Mouse (Mus musculus) testis, adult 2 months (tissue): Measurements from ENCODE around the gene Mras. TPM values are rescaled to one million over a fixed set of nuclear protein-coding genes. Genes with fewer than 3 reads are reported as not detected.

Experiments used
- H3K27ac ChIP-seq: fragments of 200-500 bp; 2 replicates; pipeline ENCODE4 v1.5.1; 2012; ENCODE audit warnings: low read depth, low read length; ENCODE audit not compliant: control insufficient read depth, insufficient read depth
- H3K27me3 ChIP-seq: fragments of 200-500 bp; 2 replicates; pipeline ENCODE4 v1.6.1; 2012; ENCODE audit warnings: mild to moderate bottlenecking, low read length, moderate library complexity; ENCODE audit not compliant: control insufficient read depth, insufficient read depth
- H3K36me3 ChIP-seq: fragments of 200-500 bp; 2 replicates; pipeline ENCODE4 v1.6.1; 2012; ENCODE audit warnings: mild to moderate bottlenecking, low read length; ENCODE audit not compliant: control insufficient read depth, insufficient read depth
- H3K4me1 ChIP-seq: fragments of 200-500 bp; 2 replicates; pipeline ENCODE4 v1.6.1; 2012; ENCODE audit warnings: low read length; ENCODE audit not compliant: control insufficient read depth, insufficient read depth
- H3K4me3 ChIP-seq: fragments of 200-500 bp; 2 replicates; pipeline ENCODE4 v1.5.1; 2012; ENCODE audit warnings: low read depth, mild to moderate bottlenecking, low read length, moderate library complexity, mixed read lengths; ENCODE audit not compliant: control insufficient read depth
- CTCF ChIP-seq: fragments of 200-500 bp; IDR thresholded peaks from 2 replicates; pipeline ENCODE4 v1.5.1; 2012; ENCODE audit warnings: low read depth, mild to moderate bottlenecking, inconsistent platforms, low read length, moderate library complexity; ENCODE audit not compliant: control insufficient read depth, insufficient read depth, insufficient replicate concordance
- POLR2A ChIP-seq: fragments of 200-500 bp; IDR thresholded peaks from 2 replicates; pipeline ENCODE4 v1.6.1; 2012; ENCODE audit warnings: low read depth, mild to moderate bottlenecking, inconsistent platforms, low read length, moderate library complexity; ENCODE audit not compliant: control insufficient read depth
- polyA plus RNA-seq: library from polyadenylated mRNA; depleted of rRNA; stranded (reverse); fragments of >200 nt; gene quantifications from 2 replicates; pipeline ENCODE4 v1.2.3, GENCODE M21; 2012

Mras gene
- polyA plus RNA-seq, 1 experiment = 17.2 TPM

- Histone ChIP-seq H3K4me1 (peaks cover 7% of the 10 kb centered on the region), H3K36me3 (no peaks in the 10 kb centered on the region), H3K27me3 (no peaks in the 10 kb centered on the region), H3K27ac (no peak overlapping the region), H3K4me3 (no peak overlapping the region)
- TF ChIP-seq POLR2A (no peak), CTCF (no peak)
Observed at GRCm38 (mm10) chr9:99391557-99391956, 45.6 kb downstream of the Mras start.

- Histone ChIP-seq H3K4me3 (no peak overlapping the region), H3K27me3 (no peaks in the 10 kb centered on the region), H3K36me3 (no peaks in the 10 kb centered on the region), H3K4me1 (peaks cover 7% of the 10 kb centered on the region), H3K27ac (peak overlapping the region; percentile 25; the same call in 1 of the 2 replicates)
- no peak for TF ChIP-seq CTCF
- TF ChIP-seq POLR2A = no peak
Observed at GRCm38 (mm10) chr9:99390716-99391115, 46.5 kb downstream of the Mras start.

- Histone ChIP-seq H3K27ac (peak overlapping the region; percentile 25; the same call in 1 of the 2 replicates), H3K36me3 (no peaks in the 10 kb centered on the region), H3K27me3 (no peaks in the 10 kb centered on the region), H3K4me1 (peaks cover 7% of the 10 kb centered on the region), H3K4me3 (no peak overlapping the region)
- TF ChIP-seq CTCF (no peak), POLR2A (no peak)
Observed at GRCm38 (mm10) chr9:99390201-99390600, 47.0 kb downstream of the Mras start.

- Histone ChIP-seq H3K36me3 (no peaks in the 10 kb centered on the region), H3K4me3 (no peak overlapping the region), H3K27ac (no peak overlapping the region), H3K4me1 (peaks cover 2% of the 10 kb centered on the region), H3K27me3 (no peaks in the 10 kb centered on the region)
- no peak for TF ChIP-seq CTCF
- TF ChIP-seq POLR2A = no peak
Observed at GRCm38 (mm10) chr9:99389506-99389905, 47.7 kb downstream of the Mras start.

- no peaks in the 10 kb centered on the region for H3K4me1 ChIP-seq
- no peak overlapping the region for H3K27ac ChIP-seq
- TF ChIP-seq CTCF = no peak
- TF ChIP-seq POLR2A = no peak
- H3K36me3 ChIP-seq = no peaks in the 10 kb centered on the region
- no peak overlapping the region for H3K4me3 ChIP-seq
- H3K27me3 ChIP-seq = no peaks in the 10 kb centered on the region
Observed at GRCm38 (mm10) chr9:99388856-99389255, 48.3 kb downstream of the Mras start.

GRCm38 (mm10) chr9:99388078-99388477, 49.1 kb downstream of the Mras start:
- H3K4me1 ChIP-seq = no peaks in the 10 kb centered on the region
- no peaks in the 10 kb centered on the region for H3K27me3 ChIP-seq
- H3K4me3 ChIP-seq = no peak overlapping the region
- no peak for TF ChIP-seq POLR2A
- no peak for TF ChIP-seq CTCF
- H3K36me3 ChIP-seq = no peaks in the 10 kb centered on the region
- no peak overlapping the region for H3K27ac ChIP-seq

- Histone ChIP-seq H3K27me3 (no peaks in the 10 kb centered on the region), H3K4me1 (no peaks in the 10 kb centered on the region), H3K36me3 (no peaks in the 10 kb centered on the region), H3K4me3 (no peak overlapping the region), H3K27ac (no peak overlapping the region)
- TF ChIP-seq POLR2A (no peak), CTCF (no peak)
Observed at GRCm38 (mm10) chr9:99382556-99382955, 54.6 kb downstream of the Mras start.

- Histone ChIP-seq H3K27me3 (no peaks in the 10 kb centered on the region), H3K4me3 (no peak overlapping the region), H3K36me3 (no peaks in the 10 kb centered on the region), H3K27ac (no peak overlapping the region), H3K4me1 (peaks cover 3% of the 10 kb centered on the region)
- no peak for TF ChIP-seq POLR2A
- TF ChIP-seq CTCF = no peak
Observed at GRCm38 (mm10) chr9:99379194-99379593, 58.0 kb downstream of the Mras start.
